ENCODE assay signal across 9 mouse cellular contexts in genomic region chr1:138191689-138192508, GRCm38 (mm10). TPM values are rescaled to one million over a fixed set of nuclear protein-coding genes. Genes with fewer than 3 reads are reported as not detected.
DNase-seq lines count a peak whose midpoint lies in the region; ATAC-seq and TF ChIP-seq lines count a peak whose summit lies in the region.
"Had no signal": no experiment of that assay in that cellular context is flagged by ENCODE, and none has a peak within 500 bp of the region (broad histone marks: within the 10 kb centered on the region; RNA-seq: fewer than 3 reads in every experiment).

No protein-coding gene starts in this region.

- peak overlapping the region; percentile 89 for H3K27ac ChIP-seq in bone marrow, adult 2 months (ENCODE audit: control insufficient read depth, insufficient read depth, low read depth, low read length, poor library complexity)
- peak overlapping the region; percentile 99 for H3K27ac ChIP-seq in thymus, adult 2 months (ENCODE audit: control insufficient read depth, insufficient read depth, low read length)
- H3K27ac ChIP-seq in layer of hippocampus, adult 2 months, result no peak overlapping the region
- H3K27ac ChIP-seq: neural tube, embryonic 13.5 days had no signal

- no peaks in the 10 kb centered on the region for H3K27me3 ChIP-seq in thymus, adult 2 months (ENCODE audit: control insufficient read depth, insufficient read depth, low read length)
- H3K27me3 ChIP-seq: neural tube, embryonic 13.5 days had no signal

- WGBS in bone marrow, adult 2 months, result 6% methylated on average over 8 of the region's 8 CpGs
- WGBS in thymus, adult 2 months, result 5% methylated on average over 8 of the region's 8 CpGs

- ATAC-seq in inflammation-experienced regulatory T-cells, adult 6 months, result peak; percentile 84

- TF ChIP-seq POLR2A in bone marrow, adult 2 months (IDR thresholded peaks at IDR 0.05; ENCODE audit: borderline replicate concordance, control insufficient read depth, low read depth, low read length), result no peak
- TF ChIP-seq POLR2A in thymus, adult 2 months (IDR thresholded peaks at IDR 0.05; ENCODE audit: control insufficient read depth, extremely low read depth, insufficient read depth, low read length, poor library complexity), result peak; percentile 60; the same call in 1 of the 2 replicates

- peaks cover 4% of the 10 kb centered on the region; the same call in 1 of the 2 replicates for H3K4me1 ChIP-seq in bone marrow, adult 2 months (ENCODE audit: control insufficient read depth, insufficient read depth, low read length)
- H3K4me1 ChIP-seq in thymus, adult 2 months (replicated peaks; ENCODE audit: control insufficient read depth, insufficient read depth, low read length), result peaks cover 24% of the 10 kb centered on the region
- H3K4me1 ChIP-seq: neural tube, embryonic 13.5 days had no signal

- peak overlapping the region; percentile 0 for H3K4me3 ChIP-seq in bone marrow, adult 2 months (replicated peaks; ENCODE audit: control insufficient read depth, low read depth, low read length)
- peak overlapping the region; percentile 38 for H3K4me3 ChIP-seq in thymus, adult 2 months (ENCODE audit: control insufficient read depth, insufficient read depth, low read length)
- no peak overlapping the region for H3K4me3 ChIP-seq in layer of hippocampus, adult 2 months
- H3K4me3 ChIP-seq: neural tube, embryonic 13.5 days had no signal

- H3K36me3 ChIP-seq in thymus, adult 2 months (ENCODE audit: control insufficient read depth, insufficient read depth, low read length), result no peaks in the 10 kb centered on the region
- H3K36me3 ChIP-seq: neural tube, embryonic 13.5 days had no signal

- peak; percentile 6 to 48 for DNase-seq in frontal cortex, adult 2 months (ENCODE audit: extremely low spot score in 1 of 2, low spot score in 1 of 2)
- no peak for DNase-seq in frontal cortex, postnatal 10 days (ENCODE audit: low spot score in 2 of 2)
- peak; percentile 31 for DNase-seq in lung, postnatal 14 days
- peak; percentile 89 for DNase-seq in thymus, adult 2 months
- DNase-seq in urinary bladder, postnatal 14 days (ENCODE audit: low spot score), result no peak
- DNase-seq in layer of hippocampus, adult 2 months (ENCODE audit: low spot score in 2 of 2), result no peak

- TF ChIP-seq CTCF in bone marrow, adult 2 months (IDR thresholded peaks at IDR 0.05; ENCODE audit: control insufficient read depth, insufficient read depth, low read length), result peak; percentile 7; the same call in 1 of the 2 replicates
- no peak for TF ChIP-seq CTCF in thymus, adult 2 months (IDR thresholded peaks at IDR 0.05; ENCODE audit: borderline replicate concordance, control insufficient read depth, extremely low read depth, insufficient read depth, low read length, poor library complexity)
- no peak for TF ChIP-seq CTCF in layer of hippocampus, adult 2 months (conservative IDR thresholded peaks at IDR 0.05)

RNA-seq across cellular contexts. Expression of gene Ptprc, which starts 16.4 kb away (rescaled TPM):
- polyA plus RNA-seq in frontal cortex, adult 2 months (2012; rRNA removed), result 2.0 and 2.6 TPM in 2 replicates
- 38.3 and 75.0 TPM in 2 replicates for polyA plus RNA-seq in bone marrow, adult 2 months (2011; ENCODE audit: insufficient read depth, insufficient read length, low replicate concordance, missing spikeins)
- 1,000 to 10,000 TPM; 1,312 to 1,433 (median 1,346) TPM for polyA plus RNA-seq in inflammation-experienced regulatory T-cells, adult 6 months (2017; shearing (Covaris generic))
- polyA plus RNA-seq in thymus, adult 2 months (2012; rRNA removed), result 469 and 490 TPM in 2 replicates
- total RNA-seq in layer of hippocampus, adult 2 months (2021), result 1 to 10 TPM; 2.3 to 2.4 TPM

Comparison
In these comparisons a context has a peak if more than half of its experiments do, and no peak if none do; other contexts are left out.
1. DNase-seq: peak in frontal cortex, adult 2 months (2 of 2), lung, postnatal 14 days (single experiment) and thymus, adult 2 months (single experiment); none in frontal cortex, postnatal 10 days (0 of 2), urinary bladder, postnatal 14 days (single experiment) and layer of hippocampus, adult 2 months (0 of 2).
2. RNA of gene Ptprc, which starts 16.4 kb away (polyA plus RNA-seq): 1,312 to 1,433 TPM in inflammation-experienced regulatory T-cells, adult 6 months, 469 to 490 TPM in thymus, adult 2 months and 38.3 to 75.0 TPM in bone marrow, adult 2 months; 2.0 to 2.6 TPM in frontal cortex, adult 2 months; every median in the first group is over 10 times any median in the second.